Mouse (Mus musculus): ENCODE data around the gene Dek. TPM values are rescaled to one million over a fixed set of nuclear protein-coding genes. Genes with fewer than 3 reads are reported as not detected.

Dek gene
- polyA plus RNA-seq, 1 experiment: 343 TPM

DNA sequence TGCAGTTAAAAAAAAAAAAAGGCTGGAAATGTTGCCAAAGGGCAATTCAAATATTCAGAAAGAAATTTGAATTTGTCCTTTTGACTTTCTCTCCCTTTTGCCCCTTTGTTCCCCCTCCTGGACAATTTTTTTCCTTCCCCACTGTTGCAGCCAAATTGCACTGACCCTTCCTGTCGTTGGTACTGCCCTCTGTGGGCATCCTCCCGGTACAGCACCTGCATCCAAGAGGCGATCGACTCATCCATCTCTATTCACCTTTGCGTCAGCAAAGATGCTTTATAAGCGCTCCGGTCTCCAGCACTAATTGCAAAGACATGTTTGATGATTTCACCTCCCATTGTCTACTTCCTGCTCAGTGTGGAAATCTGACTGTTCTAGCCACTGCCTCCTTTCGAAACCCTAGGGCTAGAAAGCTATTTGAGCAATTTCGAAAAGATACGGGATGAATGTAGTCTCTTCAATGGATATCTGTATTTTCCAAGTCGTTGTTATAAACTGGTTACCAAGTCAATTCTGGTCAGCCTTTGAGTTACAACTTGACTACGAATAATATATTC is 15.4 kb upstream of the Dek start:
- Histone ChIP-seq H3K36me3 (ENCODE audit: control insufficient read depth) (peaks cover 16% of the 10 kb centered on the region), H3K4me1 (ENCODE audit: control insufficient read depth) (peaks cover 70% of the 10 kb centered on the region), H3K27me3 (ENCODE audit: control insufficient read depth) (peaks cover 63% of the 10 kb centered on the region), H3K4me3 (replicated peaks) (peak overlapping the region; percentile 84), H3K9me3 (ENCODE audit: control insufficient read depth, low read length) (peaks cover 2% of the 10 kb centered on the region)
- TF ChIP-seq TAL1 (IDR thresholded peaks at IDR 0.05; ENCODE audit: low read length) (no peak), GATA1 (IDR thresholded peaks at IDR 0.05; ENCODE audit: low read length) (no peak)

DNA sequence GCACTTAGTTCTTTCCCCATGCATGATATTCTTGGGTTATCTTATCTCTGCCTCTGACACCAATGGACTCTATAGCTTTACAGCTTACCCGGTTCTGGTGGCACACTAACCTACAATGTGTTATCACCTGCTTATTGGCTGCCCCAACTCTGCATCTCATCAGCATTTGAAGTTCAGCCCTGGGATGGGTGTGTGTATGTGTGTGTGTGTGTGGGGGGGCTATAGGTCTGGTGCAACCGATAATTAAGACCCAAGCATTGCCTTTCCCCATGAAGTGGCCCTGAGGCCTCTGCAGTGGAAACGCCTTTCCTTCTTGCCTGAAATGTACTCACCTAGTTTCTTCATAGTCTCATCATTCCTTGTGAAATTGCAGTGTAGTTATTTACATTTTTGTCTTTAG is 10.0 kb upstream of the Dek start:
- peaks cover 28% of the 10 kb centered on the region for H3K36me3 ChIP-seq (ENCODE audit: control insufficient read depth)
- H3K27me3 ChIP-seq (ENCODE audit: control insufficient read depth): peaks cover 13% of the 10 kb centered on the region
- peaks cover 88% of the 10 kb centered on the region for H3K4me1 ChIP-seq (ENCODE audit: control insufficient read depth)
- peaks cover 2% of the 10 kb centered on the region; the same call in 1 of the 2 replicates for H3K9me3 ChIP-seq (ENCODE audit: control insufficient read depth, low read length)
- TF ChIP-seq GATA1 (IDR thresholded peaks at IDR 0.05; ENCODE audit: low read length) (peak; percentile 43), TAL1 (IDR thresholded peaks at IDR 0.05; ENCODE audit: low read length) (no peak; the same call in 1 of the 3 replicates)
- H3K4me3 ChIP-seq (replicated peaks): peak overlapping the region; percentile 40

DNA sequence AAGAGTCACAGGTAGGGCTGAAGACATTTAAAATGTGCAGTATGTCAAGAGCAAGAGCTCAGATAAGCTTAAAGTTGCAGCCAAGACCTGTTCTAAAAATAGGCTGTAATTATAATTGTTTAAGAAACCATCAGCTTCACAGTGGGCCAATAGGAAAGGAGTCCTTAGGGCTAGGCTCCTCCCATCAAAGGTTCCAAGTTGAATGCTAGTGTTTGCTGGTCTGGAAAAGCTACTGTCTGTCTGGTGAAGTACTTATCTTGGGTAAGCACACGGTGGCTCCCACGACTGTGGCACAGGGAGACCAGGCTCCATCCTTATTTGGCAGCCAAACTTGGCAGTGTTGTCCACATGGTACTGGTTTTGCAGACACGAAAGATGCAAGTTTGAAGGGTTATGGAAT is 6.9 kb upstream of the Dek start:
- peak; percentile 71 for TF ChIP-seq GATA1 (IDR thresholded peaks at IDR 0.05; ENCODE audit: low read length)
- peak; percentile 92 for TF ChIP-seq TAL1 (IDR thresholded peaks at IDR 0.05; ENCODE audit: low read length)
- H3K36me3 ChIP-seq (ENCODE audit: control insufficient read depth): peaks cover 48% of the 10 kb centered on the region
- peaks cover 96% of the 10 kb centered on the region for H3K4me1 ChIP-seq (ENCODE audit: control insufficient read depth)
- H3K27me3 ChIP-seq (ENCODE audit: control insufficient read depth): no peaks in the 10 kb centered on the region
- H3K4me3 ChIP-seq (replicated peaks): peak overlapping the region; percentile 59
- no peaks in the 10 kb centered on the region for H3K9me3 ChIP-seq (ENCODE audit: control insufficient read depth, low read length)

DNA sequence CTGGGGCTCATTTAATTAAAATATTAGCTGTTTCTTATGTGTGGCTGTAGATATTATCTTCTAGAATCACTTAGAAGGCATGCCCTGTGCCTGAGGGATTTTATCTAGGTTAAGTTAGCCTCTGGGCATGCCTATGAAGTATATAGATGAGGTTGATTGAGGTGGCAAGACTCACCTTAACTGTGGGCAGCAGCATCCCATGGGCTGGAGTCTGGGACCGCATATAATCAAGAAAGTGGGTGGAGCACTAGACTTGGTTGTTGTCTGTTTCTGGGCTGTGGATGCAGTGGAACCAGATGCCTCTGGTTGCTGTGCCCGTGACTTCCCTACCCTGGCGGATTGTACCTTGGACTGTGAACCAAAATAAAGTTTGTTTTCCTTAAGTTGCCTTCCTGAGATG is 6.1 kb upstream of the Dek start:
- Histone ChIP-seq H3K4me3 (replicated peaks) (peak overlapping the region; percentile 59), H3K9me3 (ENCODE audit: control insufficient read depth, low read length) (no peaks in the 10 kb centered on the region), H3K27me3 (ENCODE audit: control insufficient read depth) (no peaks in the 10 kb centered on the region), H3K4me1 (ENCODE audit: control insufficient read depth) (peaks cover 96% of the 10 kb centered on the region), H3K36me3 (ENCODE audit: control insufficient read depth) (peaks cover 54% of the 10 kb centered on the region)
- TF ChIP-seq TAL1 (IDR thresholded peaks at IDR 0.05; ENCODE audit: low read length): no peak
- TF ChIP-seq GATA1 (IDR thresholded peaks at IDR 0.05; ENCODE audit: low read length): no peak

DNA sequence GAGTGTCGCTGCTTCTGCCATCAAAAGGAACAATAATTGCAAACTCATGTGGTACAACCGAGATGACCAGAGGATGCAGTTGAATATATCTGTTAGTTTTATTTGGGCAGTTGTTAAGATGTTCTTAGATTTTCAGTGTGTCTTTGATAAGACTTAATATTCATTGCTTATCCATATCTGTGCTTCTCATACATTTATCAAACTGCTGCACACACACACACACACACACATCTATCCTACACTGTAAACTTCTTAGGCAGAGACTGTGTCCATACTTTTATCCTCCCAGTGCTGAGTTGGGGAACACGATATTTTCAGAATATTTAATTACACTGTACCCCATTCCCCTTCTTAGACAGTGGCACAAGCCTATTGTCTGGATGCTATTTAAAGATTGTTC is 5.2 kb upstream of the Dek start:
- Histone ChIP-seq H3K4me1 (ENCODE audit: control insufficient read depth) (peaks cover 89% of the 10 kb centered on the region), H3K9me3 (ENCODE audit: control insufficient read depth, low read length) (no peaks in the 10 kb centered on the region), H3K4me3 (replicated peaks) (peak overlapping the region; percentile 59), H3K27me3 (ENCODE audit: control insufficient read depth) (no peaks in the 10 kb centered on the region), H3K36me3 (ENCODE audit: control insufficient read depth) (peaks cover 54% of the 10 kb centered on the region)
- TF ChIP-seq GATA1 (IDR thresholded peaks at IDR 0.05; ENCODE audit: low read length) (peak; percentile 63), TAL1 (IDR thresholded peaks at IDR 0.05; ENCODE audit: low read length) (peak; percentile 46; the same call in 2 of the 3 replicates)

DNA sequence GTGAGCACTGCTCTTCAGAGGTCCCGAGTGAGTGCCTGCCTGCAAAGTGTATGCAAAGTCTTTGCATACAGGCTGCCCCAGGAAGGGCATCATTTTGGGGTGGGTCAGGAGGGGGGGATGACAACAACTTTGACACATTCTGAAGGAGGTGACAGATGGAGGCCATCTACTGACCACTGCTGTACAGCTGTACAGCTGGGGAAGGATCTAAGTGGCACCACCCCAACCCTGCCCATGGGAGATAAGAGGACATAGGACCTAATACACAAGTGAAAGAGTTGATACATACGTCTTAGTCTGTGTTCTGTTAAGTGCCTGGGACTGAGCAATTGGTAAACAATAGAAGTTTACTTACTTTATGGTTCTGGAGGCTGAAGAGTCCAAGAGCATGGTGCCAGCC is 3.2 kb upstream of the Dek start:
- no peaks in the 10 kb centered on the region for H3K9me3 ChIP-seq (ENCODE audit: control insufficient read depth, low read length)
- peak overlapping the region; percentile 78 for H3K4me3 ChIP-seq (replicated peaks)
- H3K36me3 ChIP-seq (ENCODE audit: control insufficient read depth): peaks cover 68% of the 10 kb centered on the region
- no peaks in the 10 kb centered on the region for H3K27me3 ChIP-seq (ENCODE audit: control insufficient read depth)
- TF ChIP-seq TAL1 (IDR thresholded peaks at IDR 0.05; ENCODE audit: low read length) (peak; percentile 81), GATA1 (IDR thresholded peaks at IDR 0.05; ENCODE audit: low read length) (peak; percentile 86)
- peaks cover 73% of the 10 kb centered on the region for H3K4me1 ChIP-seq (ENCODE audit: control insufficient read depth)

DNA sequence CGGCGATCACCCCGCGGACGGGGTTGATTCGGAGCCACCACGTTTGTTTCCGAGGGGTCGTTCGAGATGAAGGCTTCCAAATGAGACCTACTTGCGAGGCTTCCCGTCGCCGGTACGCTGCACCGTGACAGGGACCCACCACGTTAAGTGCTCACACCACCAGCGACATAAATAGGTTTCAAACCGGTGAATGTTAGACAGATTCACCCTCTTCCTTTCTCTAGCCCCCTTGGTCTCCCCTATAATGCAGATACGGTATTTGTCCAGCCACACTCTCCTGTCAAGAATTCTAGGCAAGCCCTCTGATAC is 533 bp upstream of the Dek start:
- peaks cover 64% of the 10 kb centered on the region for H3K4me1 ChIP-seq (ENCODE audit: control insufficient read depth)
- H3K4me3 ChIP-seq (replicated peaks): peak overlapping the region; percentile 78

DNA sequence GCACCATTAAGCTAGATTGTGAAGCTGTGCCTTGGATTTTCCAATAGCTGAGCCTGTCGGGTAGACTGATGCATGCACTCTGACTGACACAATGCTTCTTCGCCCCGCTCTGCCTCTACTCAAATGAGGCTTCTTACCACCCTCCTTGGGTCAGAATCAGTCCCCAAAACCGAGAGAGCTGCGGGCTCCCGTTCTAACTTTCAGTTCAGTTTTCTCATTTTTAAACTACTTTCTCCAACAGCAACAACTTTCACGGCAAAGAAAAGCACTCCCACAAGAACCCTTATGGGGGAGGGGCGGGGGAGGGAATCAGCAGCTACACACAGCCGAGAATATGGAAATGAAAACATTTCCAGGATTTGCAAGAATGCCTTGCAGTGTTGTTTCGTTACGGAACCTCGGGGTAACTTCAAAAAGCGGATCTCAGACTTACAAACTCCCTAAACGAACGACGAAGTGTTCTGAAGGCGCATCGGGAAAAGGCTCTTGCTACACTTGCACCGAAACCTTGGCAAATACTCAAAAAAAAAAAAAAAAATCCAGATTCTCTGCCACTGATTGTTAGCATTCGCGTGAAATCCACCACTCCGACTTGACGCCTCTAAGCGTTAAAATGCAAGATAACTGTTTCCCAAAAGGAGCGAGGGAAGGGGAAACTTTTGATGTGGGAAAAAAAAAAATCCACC is 1.0 kb downstream of the Dek start:
- H3K9me3 ChIP-seq (ENCODE audit: control insufficient read depth, low read length): no peaks in the 10 kb centered on the region
- peaks cover 62% of the 10 kb centered on the region for H3K4me1 ChIP-seq (ENCODE audit: control insufficient read depth)
- H3K27me3 ChIP-seq (ENCODE audit: control insufficient read depth): no peaks in the 10 kb centered on the region
- no peak for TF ChIP-seq GATA1 (IDR thresholded peaks at IDR 0.05; ENCODE audit: low read length)
- peak overlapping the region; percentile 78 for H3K4me3 ChIP-seq (replicated peaks)
- peaks cover 84% of the 10 kb centered on the region for H3K36me3 ChIP-seq (ENCODE audit: control insufficient read depth)

More for the DNA sequence above, 533 bp upstream of the Dek start:
- Histone ChIP-seq H3K36me3 (ENCODE audit: control insufficient read depth) (peaks cover 77% of the 10 kb centered on the region), H3K27me3 (ENCODE audit: control insufficient read depth) (no peaks in the 10 kb centered on the region), H3K9me3 (ENCODE audit: control insufficient read depth, low read length) (no peaks in the 10 kb centered on the region)
- TF ChIP-seq TAL1 (IDR thresholded peaks at IDR 0.05; ENCODE audit: low read length) (no peak), GATA1 (IDR thresholded peaks at IDR 0.05; ENCODE audit: low read length) (no peak)

DNA sequence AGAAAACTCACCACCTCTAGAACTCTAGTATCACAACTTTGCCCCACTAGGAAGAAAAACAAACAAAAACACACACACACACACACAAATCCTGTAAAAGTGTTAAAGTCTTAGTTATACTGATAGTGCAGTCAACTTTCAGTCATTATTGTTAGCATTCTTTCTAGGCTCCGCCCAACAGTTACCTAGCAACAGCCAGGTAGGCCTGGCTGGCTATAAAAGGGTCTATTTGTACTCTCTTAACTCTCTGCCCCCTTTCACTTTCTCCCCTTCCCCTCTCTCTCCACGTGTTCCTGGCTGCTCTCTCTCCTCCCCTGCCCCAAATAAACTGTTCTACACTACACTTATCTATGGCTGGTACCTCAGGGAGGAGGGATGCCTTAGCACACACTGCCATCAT is 1.9 kb downstream of the Dek start:
- peak overlapping the region; percentile 78 for H3K4me3 ChIP-seq (replicated peaks)
- H3K36me3 ChIP-seq (ENCODE audit: control insufficient read depth): peaks cover 88% of the 10 kb centered on the region
- TF ChIP-seq TAL1 (IDR thresholded peaks at IDR 0.05; ENCODE audit: low read length) (no peak), GATA1 (IDR thresholded peaks at IDR 0.05; ENCODE audit: low read length) (no peak)
- H3K9me3 ChIP-seq (ENCODE audit: control insufficient read depth, low read length): no peaks in the 10 kb centered on the region
- peaks cover 57% of the 10 kb centered on the region for H3K4me1 ChIP-seq (ENCODE audit: control insufficient read depth)
- no peaks in the 10 kb centered on the region for H3K27me3 ChIP-seq (ENCODE audit: control insufficient read depth)
